19 mouse cellular contexts compared by ENCODE assay signal in genomic region chr14:115100617-115101299, GRCm38 (mm10). TPM values are rescaled to one million over a fixed set of nuclear protein-coding genes. Genes with fewer than 3 reads are reported as not detected.
"Had no signal": no experiment of that assay in that cellular context is flagged by ENCODE, and none has a peak within 500 bp of the region (broad histone marks: within the 10 kb centered on the region; RNA-seq: fewer than 3 reads in every experiment).

No protein-coding gene starts in this region.

- H3K9me3 ChIP-seq: midbrain, embryonic 10.5 days; midbrain, embryonic 12.5 days; neural tube, embryonic 13.5 days; neural tube, embryonic 15.5 days had no signal

- H3K27ac ChIP-seq: midbrain, embryonic 10.5 days; midbrain, embryonic 12.5 days; neural tube, embryonic 13.5 days; neural tube, embryonic 15.5 days had no signal

- H3K4me2 ChIP-seq: lung, embryonic 14.5 days; midbrain, embryonic 12.5 days; neural tube, embryonic 13.5 days; neural tube, embryonic 15.5 days had no signal

- H3K36me3 ChIP-seq: midbrain, embryonic 10.5 days; midbrain, embryonic 12.5 days; neural tube, embryonic 13.5 days; neural tube, embryonic 15.5 days had no signal

- H3K27me3 ChIP-seq: midbrain, embryonic 12.5 days; neural tube, embryonic 13.5 days; neural tube, embryonic 15.5 days had no signal

- H3K4me3 ChIP-seq: midbrain, embryonic 10.5 days; midbrain, embryonic 12.5 days; myocyte; neural tube, embryonic 13.5 days; neural tube, embryonic 15.5 days had no signal

- H3K9ac ChIP-seq: lung, embryonic 14.5 days; midbrain, embryonic 12.5 days; neural tube, embryonic 13.5 days; neural tube, embryonic 15.5 days had no signal

- ATAC-seq: midbrain, embryonic 16.5 days had no signal

- H3K4me1 ChIP-seq: midbrain, embryonic 10.5 days; midbrain, embryonic 12.5 days; neural tube, embryonic 13.5 days; neural tube, embryonic 15.5 days had no signal

- DNase-seq: lung, embryonic 14.5 days; lung, postnatal 10 days; lung, postnatal 4 days; midbrain, embryonic 14.5 days; retina, postnatal 1 day; right cerebral cortex, adult 18-20 months; right cerebral cortex, postnatal 25 days; right cerebral cortex, postnatal 4 days; spleen, adult 18-20 months; thymus, adult 18-20 months; thymus, postnatal 14 days; thymus, postnatal 36 days had no signal

RNA-seq across cellular contexts. Expression of gene Gpc5, which starts 8.7 kb away (rescaled TPM):
- polyA plus RNA-seq: myocyte; small intestine, adult 2 months had no signal
